Mouse (Mus musculus) liver, postnatal 0 days (tissue): ENCODE data around the gene Traf4.

ENCODE experiments used
- CTCF ChIP-seq: sonication (generic); IDR thresholded peaks from 2 replicates; pipeline ENCODE4 v1.5.1; 2016; ENCODE audit warnings: antibody characterized with exemption, low read depth
- EP300 ChIP-seq: IDR thresholded peaks from 2 replicates; pipeline ENCODE4 v1.6.1; 2016; ENCODE audit warnings: antibody characterized with exemption, low read depth, mild to moderate bottlenecking

- TF ChIP-seq CTCF (no peak), EP300 (no peak)
These were observed 23.2 kb upstream of the Traf4 start, which contains the start of gene Rab34 for GRCm38 (mm10) chr11:78188331-78189233.
